Mouse (Mus musculus) midbrain, postnatal 0 days (tissue): ENCODE data around the gene Nup210l. TPM values are rescaled to one million over a fixed set of nuclear protein-coding genes. Genes with fewer than 3 reads are reported as not detected.

Source experiments
- ATAC-seq: fragments of 200-750 bp; cut with Nextera tagmentation; 2 replicates; pipeline ENCODE4 v1.8.0; 2017; ENCODE audit warnings: moderate number of reproducible peaks, mild to moderate bottlenecking, moderate TSS enrichment, moderate library complexity; ENCODE audit not compliant: low FRiP score
- DNase-seq: peaks from one replicate; pipeline ENCODE4 v3.0.0-alpha.2; 2015; ENCODE audit warnings: low spot score
- H3K27ac ChIP-seq: fragments of 300-500 bp; sonication (generic); 2 replicates; pipeline ENCODE4 v1.5.1; 2014; ENCODE audit warnings: low read depth, mild to moderate bottlenecking, low read length, mixed read lengths
- H3K27me3 ChIP-seq: fragments of 300-500 bp; sonication (generic); 2 replicates; pipeline ENCODE4 v1.6.1; 2014; ENCODE audit warnings: low read length, control low read depth, mixed read lengths; ENCODE audit not compliant: insufficient read depth
- H3K36me3 ChIP-seq: fragments of 300-500 bp; sonication (generic); 2 replicates; pipeline ENCODE4 v1.6.1; 2014; ENCODE audit warnings: low read length, control low read depth, mixed read lengths; ENCODE audit not compliant: insufficient read depth
- H3K4me1 ChIP-seq: fragments of 300-500 bp; sonication (generic); 2 replicates; pipeline ENCODE4 v1.6.1; 2014; ENCODE audit warnings: mild to moderate bottlenecking, control low read depth, antibody characterized with exemption, low read length, mixed read lengths; ENCODE audit not compliant: insufficient read depth
- H3K4me2 ChIP-seq: fragments of 300-500 bp; sonication (generic); 2 replicates; pipeline ENCODE4 v1.6.1; 2014; ENCODE audit warnings: low read depth, mild to moderate bottlenecking, low read length, mixed read lengths; ENCODE audit not compliant: poor library complexity, severe bottlenecking
- H3K4me3 ChIP-seq: fragments of 300-500 bp; sonication (generic); 2 replicates; pipeline ENCODE4 v1.5.1; 2014; ENCODE audit warnings: low read depth, mild to moderate bottlenecking, low read length, moderate library complexity
- H3K9ac ChIP-seq: fragments of 300-500 bp; sonication (generic); replicated peaks from 2 replicates; pipeline ENCODE4 v1.6.1; 2014; ENCODE audit warnings: mild to moderate bottlenecking, low read length, moderate library complexity, mixed read lengths; ENCODE audit not compliant: poor library complexity, severe bottlenecking
- H3K9me3 ChIP-seq: fragments of 300-500 bp; sonication (generic); 2 replicates; pipeline ENCODE4 v1.6.1; 2016; ENCODE audit warnings: low read length, control low read depth
- CTCF ChIP-seq: IDR thresholded peaks from 2 replicates; pipeline ENCODE4 v1.5.1; 2016; ENCODE audit warnings: antibody characterized with exemption, mild to moderate bottlenecking
- WGBS: fragments of 180-500 bp; shearing (Covaris S2); extraction: QIAGEN DNeasy Blood & Tissue Kit; methylation state at CpG from one replicate; pipeline ENCODE4 v1.1.7; 2014; 5-methylcytosine and 5-hydroxymethylcytosine counted together
- polyA plus RNA-seq: library from polyadenylated mRNA; unstranded; fragments of >200 nt; fragmentation: Nextera tagmentation; extraction: Ambion mirVana; gene quantifications from 2 replicates; pipeline ENCODE4 v1.2.1, GENCODE M21; 2015
- total RNA-seq: library from RNA; depleted of rRNA; stranded (reverse); fragments of >200 nt; gene quantifications from 2 replicates; pipeline ENCODE4 v1.2.3, GENCODE M21; 2014

The Nup210l gene
- total and polyA plus RNA-seq, 2 experiments from 2014 or later: 0.17 to 0.55 TPM

GRCm38 (mm10) chr3:90183581-90183980, 79.6 kb downstream of the Nup210l start:
- DNase-seq: peak; percentile 8
- H3K9me3 ChIP-seq: no peaks in the 10 kb centered on the region
- H3K4me3 ChIP-seq: no peak overlapping the region
- no peaks in the 10 kb centered on the region for H3K36me3 ChIP-seq
- H3K4me1 ChIP-seq: no peaks in the 10 kb centered on the region
- H3K4me2 ChIP-seq: no peak overlapping the region
- 65% methylated on average over 3 of the region's 3 CpGs for WGBS
- H3K27ac ChIP-seq: no peak overlapping the region
- H3K27me3 ChIP-seq: no peaks in the 10 kb centered on the region
- H3K9ac ChIP-seq: no peak overlapping the region
- no peak for ATAC-seq
- no peak for TF ChIP-seq CTCF

GRCm38 (mm10) chr3:90190859-90191510, 87.1 kb downstream of the Nup210l start:
- no peak for DNase-seq
- Histone ChIP-seq H3K27ac (no peak overlapping the region), H3K9me3 (no peaks in the 10 kb centered on the region), H3K4me1 (no peaks in the 10 kb centered on the region), H3K4me2 (no peak overlapping the region), H3K27me3 (no peaks in the 10 kb centered on the region), H3K9ac (no peak overlapping the region), H3K36me3 (no peaks in the 10 kb centered on the region), H3K4me3 (no peak overlapping the region)
- no peak for ATAC-seq
- WGBS: 83% methylated on average over 11 of the region's 11 CpGs
- no peak for TF ChIP-seq CTCF

GRCm38 (mm10) chr3:90194759-90195158, 90.8 kb downstream of the Nup210l start:
- Histone ChIP-seq H3K9me3 (no peaks in the 10 kb centered on the region), H3K4me2 (no peak overlapping the region), H3K36me3 (no peaks in the 10 kb centered on the region), H3K27me3 (no peaks in the 10 kb centered on the region), H3K9ac (no peak overlapping the region), H3K27ac (no peak overlapping the region), H3K4me3 (no peak overlapping the region), H3K4me1 (no peaks in the 10 kb centered on the region)
- DNase-seq (peak; percentile 18), ATAC-seq (no peak)
- WGBS: 68% methylated on average over 4 of the region's 4 CpGs
- TF ChIP-seq CTCF: no peak

- 83% methylated on average over 1 of the region's 1 CpGs for WGBS
- no peak for TF ChIP-seq CTCF
- H3K9ac ChIP-seq: no peak overlapping the region
- H3K27ac ChIP-seq: no peak overlapping the region
- H3K4me2 ChIP-seq: no peak overlapping the region
- ATAC-seq (no peak), DNase-seq (no peak)
- no peak overlapping the region for H3K4me3 ChIP-seq
- no peaks in the 10 kb centered on the region for H3K36me3 ChIP-seq
- H3K9me3 ChIP-seq: no peaks in the 10 kb centered on the region
- H3K4me1 ChIP-seq: no peaks in the 10 kb centered on the region
- no peaks in the 10 kb centered on the region for H3K27me3 ChIP-seq
These were observed 91.7 kb downstream of the Nup210l start for GRCm38 (mm10) chr3:90195644-90196043.

- no peak for DNase-seq
- 91% methylated on average over 1 of the region's 1 CpGs for WGBS
- Histone ChIP-seq H3K4me1 (no peaks in the 10 kb centered on the region), H3K4me3 (no peak overlapping the region), H3K27ac (no peak overlapping the region), H3K36me3 (no peaks in the 10 kb centered on the region), H3K27me3 (no peaks in the 10 kb centered on the region), H3K9me3 (no peaks in the 10 kb centered on the region), H3K9ac (no peak overlapping the region), H3K4me2 (no peak overlapping the region)
- TF ChIP-seq CTCF: no peak
- ATAC-seq: no peak
These were observed 93.6 kb downstream of the Nup210l start for GRCm38 (mm10) chr3:90197548-90197947.

- H3K36me3 ChIP-seq: 0 out of 2 replicates have a peak, but pooled peaks cover 3% of the 10 kb centered on the region
- no peaks in the 10 kb centered on the region for H3K27me3 ChIP-seq
These were observed 99.0 kb downstream of the Nup210l start for GRCm38 (mm10) chr3:90202884-90203283.

More at GRCm38 (mm10) chr3:90202884-90203283, 99.0 kb downstream of the Nup210l start:
- ATAC-seq (no peak), DNase-seq (no peak)
- no peak overlapping the region for H3K4me3 ChIP-seq
- H3K27ac ChIP-seq: no peak overlapping the region
- H3K9me3 ChIP-seq: no peaks in the 10 kb centered on the region
- H3K9ac ChIP-seq: no peak overlapping the region
- no peak for TF ChIP-seq CTCF
- 88% methylated on average over 1 of the region's 1 CpGs for WGBS
- no peaks in the 10 kb centered on the region for H3K4me1 ChIP-seq
- no peak overlapping the region for H3K4me2 ChIP-seq
